Mouse (Mus musculus) CH12.LX (cell line): ENCODE data around the gene Rnf181. TPM values are rescaled to one million over a fixed set of nuclear protein-coding genes. Genes with fewer than 3 reads are reported as not detected.
A peak's percentile ranks its signal among the peaks of the same experiment; 100 is the strongest.

ENCODE experiments used
- DNase-seq: peaks from one replicate; pipeline ENCODE4 v3.0.0-alpha.2; 2013; ENCODE audit errors: extremely low read depth
- H3K27ac ChIP-seq: 2 replicates; pipeline ENCODE4 v1.5.1; 2012; ENCODE audit warnings: low read depth, mild to moderate bottlenecking, control low read depth, moderate library complexity; ENCODE audit not compliant: insufficient read depth
- H3K27me3 ChIP-seq: replicated peaks from 2 replicates; pipeline ENCODE3; 2012; ENCODE audit warnings: inconsistent platforms
- H3K36me3 ChIP-seq, 2 experiments: replicated peaks in 1 of 2; 2 replicates each; pipeline versions ENCODE3 to v1.6.1; 2012; ENCODE audit warnings: inconsistent platforms in 1 of 2, low read length in 1 of 2, mild to moderate bottlenecking in 1 of 2, mixed read lengths in 1 of 2, moderate library complexity in 1 of 2; ENCODE audit not compliant: control insufficient read depth in 1 of 2, insufficient read depth in 1 of 2
- H3K4me1 ChIP-seq, 2 experiments: 2 replicates each; pipeline ENCODE4 v1.6.1; 2012; ENCODE audit warnings: inconsistent platforms in 1 of 2, moderate library complexity in 1 of 2; ENCODE audit not compliant: insufficient read depth in 2 of 2, control insufficient read depth in 1 of 2
- H3K4me2 ChIP-seq: 2 replicates; pipeline ENCODE4 v1.6.1; 2012; ENCODE audit warnings: low read depth, mild to moderate bottlenecking, control low read depth; ENCODE audit not compliant: poor library complexity, insufficient read depth, severe bottlenecking
- H3K4me3 ChIP-seq, 3 experiments: fragments of 150-350 bp in 1 of 3; sonication (generic) in 1 of 3; replicated peaks in 1 of 3; 2 replicates each; pipeline versions ENCODE3 to v1.5.1; 2011 to 2012; ENCODE audit warnings: low read depth in 2 of 3, low read length in 2 of 3, mild to moderate bottlenecking in 2 of 3, moderate library complexity in 2 of 3, control low read depth in 1 of 3, improper control_type of control experiment in 1 of 3, inconsistent platforms in 1 of 3, mixed read lengths in 1 of 3; ENCODE audit not compliant: poor library complexity in 1 of 3
- H3K79me2 ChIP-seq: replicated peaks from 2 replicates; pipeline ENCODE4 v1.6.1; 2012; ENCODE audit warnings: mild to moderate bottlenecking, moderate library complexity; ENCODE audit not compliant: control insufficient read depth, poor library complexity, insufficient read depth, severe bottlenecking; ENCODE audit errors: extremely low read depth
- H3K9ac ChIP-seq: 2 replicates; pipeline ENCODE4 v1.6.1; 2012; ENCODE audit warnings: low read depth, mild to moderate bottlenecking, control low read depth, moderate library complexity; ENCODE audit not compliant: insufficient read depth
- H3K9me3 ChIP-seq: replicated peaks from 2 replicates; pipeline ENCODE3; 2012; ENCODE audit warnings: low read length, inconsistent platforms, mixed read lengths
- BHLHE40 ChIP-seq: IDR thresholded peaks from 2 replicates; pipeline ENCODE4 v1.6.1; 2011; ENCODE audit warnings: mild to moderate bottlenecking, low read depth, low read length, improper control_type of control experiment
- CHD1 ChIP-seq: IDR thresholded peaks from 2 replicates; pipeline ENCODE4 v1.6.1; 2012; ENCODE audit warnings: low read depth, low read length, improper control_type of control experiment, inconsistent platforms
- CHD2 ChIP-seq: IDR thresholded peaks from 2 replicates; pipeline ENCODE4 v1.6.1; 2011; ENCODE audit warnings: low read length, improper control_type of control experiment
- CTCF ChIP-seq, 2 experiments: IDR thresholded peaks in 1 of 2; conservative IDR thresholded peaks in 1 of 2; 2 replicates each; pipeline ENCODE4 v1.5.1; 2011 to 2012; ENCODE audit warnings: low read depth in 2 of 2, low read length in 2 of 2, improper control_type of control experiment in 1 of 2, inconsistent platforms in 1 of 2, mild to moderate bottlenecking in 1 of 2, moderate library complexity in 1 of 2
- E2F4 ChIP-seq: IDR thresholded peaks from 2 replicates; pipeline ENCODE4 v1.6.1; 2011; ENCODE audit warnings: low read depth, low read length, improper control_type of control experiment; ENCODE audit not compliant: insufficient replicate concordance
- ELF1 ChIP-seq: IDR thresholded peaks from 2 replicates; pipeline ENCODE4 v1.6.1; 2014; ENCODE audit warnings: low read depth, mild to moderate bottlenecking, inconsistent platforms, low read length, improper control_type of control experiment
- EP300 ChIP-seq: IDR thresholded peaks from 2 replicates; pipeline ENCODE4 v1.6.1; 2011; ENCODE audit warnings: low read length, improper control_type of control experiment
- ETS1 ChIP-seq: conservative IDR thresholded peaks from 2 replicates; pipeline ENCODE4 v1.6.1; 2012; ENCODE audit warnings: low read depth, mild to moderate bottlenecking, inconsistent platforms, low read length, improper control_type of control experiment, moderate library complexity
- GABPA ChIP-seq: IDR thresholded peaks from 2 replicates; pipeline ENCODE4 v1.6.1; 2012; ENCODE audit warnings: low read depth, low read length, improper control_type of control experiment, inconsistent platforms; ENCODE audit not compliant: insufficient replicate concordance
- HCFC1 ChIP-seq: IDR thresholded peaks from 2 replicates; pipeline ENCODE4 v1.6.1; 2012; ENCODE audit warnings: low read depth, mild to moderate bottlenecking, inconsistent platforms, low read length, improper control_type of control experiment
- IRF4 ChIP-seq: IDR thresholded peaks from 2 replicates; pipeline ENCODE4 v1.6.1; 2014; ENCODE audit warnings: low read depth, mild to moderate bottlenecking, inconsistent platforms, low read length, improper control_type of control experiment
- JUN ChIP-seq: IDR thresholded peaks from 2 replicates; pipeline ENCODE4 v1.6.1; 2011; ENCODE audit warnings: low read depth, mild to moderate bottlenecking, low read length, improper control_type of control experiment, moderate library complexity; ENCODE audit not compliant: insufficient read depth
- JUND ChIP-seq: conservative IDR thresholded peaks from 2 replicates; pipeline ENCODE4 v1.6.1; 2011; ENCODE audit warnings: low read depth, low read length, improper control_type of control experiment
- KAT2A ChIP-seq: IDR thresholded peaks from 2 replicates; pipeline ENCODE4 v1.6.1; 2012; ENCODE audit warnings: low read length, improper control_type of control experiment, inconsistent platforms; ENCODE audit not compliant: insufficient replicate concordance
- MAFK ChIP-seq: IDR thresholded peaks from 2 replicates; pipeline ENCODE4 v1.6.1; 2011; ENCODE audit warnings: low read length, improper control_type of control experiment; ENCODE audit not compliant: insufficient replicate concordance
- MAX ChIP-seq: IDR thresholded peaks from 2 replicates; pipeline ENCODE4 v1.6.1; 2011; ENCODE audit warnings: low read length, improper control_type of control experiment
- MAZ ChIP-seq: IDR thresholded peaks from 2 replicates; pipeline ENCODE4 v1.6.1; 2012; ENCODE audit warnings: low read depth, mild to moderate bottlenecking, inconsistent platforms, low read length, improper control_type of control experiment, moderate library complexity
- MEF2A ChIP-seq: IDR thresholded peaks from 2 replicates; pipeline ENCODE4 v1.6.1; 2014; ENCODE audit warnings: low read depth, mild to moderate bottlenecking, inconsistent platforms, low read length, improper control_type of control experiment, borderline replicate concordance
- MXI1 ChIP-seq: IDR thresholded peaks from 2 replicates; pipeline ENCODE4 v1.6.1; 2011; ENCODE audit warnings: mild to moderate bottlenecking, low read depth, low read length, improper control_type of control experiment
- MYC ChIP-seq: IDR thresholded peaks from 2 replicates; pipeline ENCODE4 v1.6.1; 2011; ENCODE audit warnings: low read depth, mild to moderate bottlenecking, improper control_type of control experiment, low read length
- NELFE ChIP-seq: IDR thresholded peaks from 2 replicates; pipeline ENCODE4 v1.6.1; 2011; ENCODE audit warnings: low read depth, low read length, improper control_type of control experiment
- NRF1 ChIP-seq: IDR thresholded peaks from 2 replicates; pipeline ENCODE4 v1.6.1; 2014; ENCODE audit warnings: low read depth, mild to moderate bottlenecking, inconsistent platforms, low read length, improper control_type of control experiment, moderate library complexity
- PAX5 ChIP-seq: IDR thresholded peaks from 2 replicates; pipeline ENCODE4 v1.6.1; 2012; ENCODE audit warnings: low read length, inconsistent platforms, mixed read lengths
- POLR2A ChIP-seq: IDR thresholded peaks from 2 replicates; pipeline ENCODE4 v1.6.1; 2011; ENCODE audit warnings: low read depth, mild to moderate bottlenecking, improper control_type of control experiment, low read length
- POLR2AphosphoS2 ChIP-seq: IDR thresholded peaks from 2 replicates; pipeline ENCODE4 v1.6.1; 2011; ENCODE audit warnings: low read depth, low read length, improper control_type of control experiment
- RAD21 ChIP-seq: IDR thresholded peaks from 2 replicates; pipeline ENCODE4 v1.6.1; 2011; ENCODE audit warnings: low read depth, mild to moderate bottlenecking, low read length, improper control_type of control experiment, moderate library complexity
- RCOR1 ChIP-seq: conservative IDR thresholded peaks from 2 replicates; pipeline ENCODE4 v1.6.1; 2012; ENCODE audit warnings: low read depth, mild to moderate bottlenecking, inconsistent platforms, low read length, improper control_type of control experiment
- SIN3A ChIP-seq: IDR thresholded peaks from 2 replicates; pipeline ENCODE4 v1.6.1; 2012; ENCODE audit warnings: low read length, improper control_type of control experiment, inconsistent platforms
- SMC3 ChIP-seq: IDR thresholded peaks from 2 replicates; pipeline ENCODE4 v1.6.1; 2011; ENCODE audit warnings: low read depth, low read length, improper control_type of control experiment
- TBP ChIP-seq: conservative IDR thresholded peaks from 2 replicates; pipeline ENCODE4 v1.6.1; 2011; ENCODE audit warnings: low read depth, low read length, improper control_type of control experiment
- TCF12 ChIP-seq: IDR thresholded peaks from 2 replicates; pipeline ENCODE4 v1.6.1; 2014; ENCODE audit warnings: low read depth, mild to moderate bottlenecking, inconsistent platforms, low read length, improper control_type of control experiment
- UBTF ChIP-seq: IDR thresholded peaks from 2 replicates; pipeline ENCODE4 v1.6.1; 2012; ENCODE audit warnings: low read depth, mild to moderate bottlenecking, inconsistent platforms, low read length, improper control_type of control experiment, moderate library complexity
- USF1 ChIP-seq: IDR thresholded peaks from 2 replicates; pipeline ENCODE4 v1.6.1; 2014; ENCODE audit warnings: low read depth, mild to moderate bottlenecking, inconsistent platforms, low read length, improper control_type of control experiment
- USF2 ChIP-seq: conservative IDR thresholded peaks from 2 replicates; pipeline ENCODE4 v1.6.1; 2011; ENCODE audit warnings: low read depth, low read length, improper control_type of control experiment
- ZC3H11A ChIP-seq: IDR thresholded peaks from 2 replicates; pipeline ENCODE4 v1.6.1; 2012; ENCODE audit warnings: low read depth, mild to moderate bottlenecking, inconsistent platforms, low read length, improper control_type of control experiment
- ZKSCAN1 ChIP-seq: IDR thresholded peaks from 2 replicates; pipeline ENCODE4 v1.6.1; 2012; ENCODE audit warnings: low read depth, inconsistent platforms, low read length, improper control_type of control experiment, borderline replicate concordance
- ZMIZ1 ChIP-seq: IDR thresholded peaks from 2 replicates; pipeline ENCODE4 v1.6.1; 2012; ENCODE audit warnings: low read depth, mild to moderate bottlenecking, inconsistent platforms, low read length, improper control_type of control experiment
- ZNF384 ChIP-seq: IDR thresholded peaks from 2 replicates; pipeline ENCODE4 v1.6.1; 2012; ENCODE audit warnings: low read depth, low read length, improper control_type of control experiment, inconsistent platforms
- dilution Hi-C: fragments of 300-500 bp; cut with MboI; formaldehyde crosslinking; loops from 2 replicates; pipeline ENCODE4 v1.14.3; 2020; ENCODE audit warnings: low sequenced_read_pairs; ENCODE audit not compliant: extremely low pct_unique_long_range_greater_than_20kb, extremely low pct_ligation_motif_present
- in situ Hi-C: fragments of 300-500 bp; cut with MboI; formaldehyde crosslinking; loops from 3 replicates; pipeline ENCODE4 v1.14.3; 2019; ENCODE audit warnings: low sequenced_read_pairs, low pct_ligation_motif_present, low pct_unique_long_range_greater_than_20kb, mixed read lengths
- polyA plus RNA-seq: library from polyadenylated mRNA; unstranded; fragments of >175 nt; gene quantifications from 2 replicates; pipeline ENCODE4 v1.2.1, GENCODE M21; 2012; ENCODE audit warnings: low read depth; ENCODE audit not compliant: insufficient read length
- total RNA-seq, 2 experiments: library from RNA; depleted of rRNA; stranded (reverse); fragments of 300-350 nt in 1 of 2; fragments of >200 nt in 1 of 2; gene quantifications; 2 replicates each; pipeline ENCODE4 v1.2.3; 2012 to 2014

Rnf181 gene
- total and polyA plus RNA-seq, 3 experiments = 63.2 to 88.7 (median 83.2) TPM

GRCm38 (mm10) chr6:72389471-72389940 is 22.8 kb upstream of the Rnf181 start:
- dilution Hi-C loops = no loop called here
- Histone ChIP-seq H3K79me2 (no peaks in the 10 kb centered on the region), H3K9me3 (peaks cover 2% of the 10 kb centered on the region), H3K27ac (peak overlapping the region; percentile 37; the same call in 1 of the 2 replicates), H3K4me3 (peak overlapping the region; percentile 71 to 75 (median 74)), H3K36me3 (peaks cover 7 to 38% of the 10 kb centered on the region in 2 experiments), H3K27me3 (no peaks in the 10 kb centered on the region), H3K4me1 (peaks cover 7 to 19% of the 10 kb centered on the region in 2 experiments), H3K4me2 (peak overlapping the region; percentile 69), H3K9ac (peak overlapping the region; percentile 89)
- 0 out of 2 replicates have a peak, but pooled peaks have one; percentile 15 for TF ChIP-seq UBTF
- no peak for TF ChIP-seq CHD2
- no peak for TF ChIP-seq ZNF384
- TF ChIP-seq MEF2A = no peak
- TF ChIP-seq ZMIZ1 = no peak
- TF ChIP-seq ZC3H11A = no peak
- TF ChIP-seq TBP = no peak
- no peak for TF ChIP-seq MYC
- TF ChIP-seq KAT2A = 0 out of 2 replicates have a peak, but pooled peaks have one; percentile 45
- no peak for TF ChIP-seq GABPA
- 0 out of 2 replicates have a peak, but pooled peaks have one; percentile 19 for TF ChIP-seq IRF4
- TF ChIP-seq RAD21 = no peak
- TF ChIP-seq ELF1 = no peak
- no peak for TF ChIP-seq JUN
- TF ChIP-seq E2F4 = no peak
- TF ChIP-seq PAX5 = no peak
- TF ChIP-seq NELFE = no peak
- TF ChIP-seq SIN3A = no peak
- TF ChIP-seq NRF1 = no peak
- TF ChIP-seq HCFC1 = peak; percentile 27
- TF ChIP-seq BHLHE40 = peak; percentile 71
- TF ChIP-seq CHD1 = peak; percentile 58; the same call in 1 of the 2 replicates
- TF ChIP-seq CTCF (conservative IDR thresholded peaks at IDR 0.05 in 1 of 2, IDR thresholded peaks at IDR 0.05 in 1 of 2; ENCODE audit: low read depth in 2 of 2, low read length in 2 of 2) = no peak
- TF ChIP-seq ZKSCAN1 = no peak
- TF ChIP-seq MAZ = 0 out of 2 replicates have a peak, but pooled peaks have one; percentile 55
- no peak for TF ChIP-seq MAFK
- no peak for TF ChIP-seq USF1
- TF ChIP-seq ETS1 = no peak
- 0 out of 2 replicates have a peak, but pooled peaks have one; percentile 62 for TF ChIP-seq RCOR1
- TF ChIP-seq EP300 = no peak; the same call in 1 of the 2 replicates
- TF ChIP-seq SMC3 = no peak
- TF ChIP-seq MXI1 = no peak
- TF ChIP-seq POLR2AphosphoS2 = no peak
- no peak for TF ChIP-seq MAX
- 0 out of 2 replicates have a peak, but pooled peaks have one; percentile 22 for TF ChIP-seq TCF12
- TF ChIP-seq JUND = no peak
- no peak for TF ChIP-seq POLR2A
- no peak for TF ChIP-seq USF2
- DNase-seq = peak; percentile 41
- in situ Hi-C loops = no loop called here
